Mouse (Mus musculus) brain, embryonic 14.5 days (tissue): ENCODE measurements around the gene Tcf25.

Source experiments
- CTCF ChIP-seq: fragments of 200-500 bp; IDR thresholded peaks from 2 replicates; pipeline ENCODE4 v1.5.1; 2012; ENCODE audit warnings: inconsistent platforms, mild to moderate bottlenecking, moderate library complexity, borderline replicate concordance; ENCODE audit not compliant: insufficient read depth, insufficient read length; ENCODE audit errors: extremely low read depth
- POLR2A ChIP-seq: fragments of 200-500 bp; IDR thresholded peaks from 2 replicates; pipeline ENCODE4 v1.6.1; 2012; ENCODE audit warnings: mild to moderate bottlenecking, inconsistent platforms, borderline replicate concordance; ENCODE audit not compliant: poor library complexity, insufficient read depth, insufficient read length, severe bottlenecking; ENCODE audit errors: extremely low read depth

- TF ChIP-seq CTCF, result no peak
- no peak for TF ChIP-seq POLR2A
These were observed 38.3 kb downstream of the Tcf25 start for GRCm38 (mm10) chr8:123411781-123412327.
